Mouse (Mus musculus) kidney, adult 2 months (tissue): ENCODE measurements around the gene Gpr19.

Experiments used
- CTCF ChIP-seq: fragments of 200-500 bp; conservative IDR thresholded peaks from 2 replicates; pipeline ENCODE4 v1.5.1; 2011; ENCODE audit warnings: low read depth, mild to moderate bottlenecking, control low read depth, low read length, moderate library complexity, mixed read lengths; ENCODE audit not compliant: insufficient read depth, insufficient read length
- POLR2A ChIP-seq: fragments of 200-500 bp; IDR thresholded peaks from one replicate; pipeline ENCODE4 v1.6.1; 2011; ENCODE audit warnings: low read depth, low read length, control low read depth

DNA sequence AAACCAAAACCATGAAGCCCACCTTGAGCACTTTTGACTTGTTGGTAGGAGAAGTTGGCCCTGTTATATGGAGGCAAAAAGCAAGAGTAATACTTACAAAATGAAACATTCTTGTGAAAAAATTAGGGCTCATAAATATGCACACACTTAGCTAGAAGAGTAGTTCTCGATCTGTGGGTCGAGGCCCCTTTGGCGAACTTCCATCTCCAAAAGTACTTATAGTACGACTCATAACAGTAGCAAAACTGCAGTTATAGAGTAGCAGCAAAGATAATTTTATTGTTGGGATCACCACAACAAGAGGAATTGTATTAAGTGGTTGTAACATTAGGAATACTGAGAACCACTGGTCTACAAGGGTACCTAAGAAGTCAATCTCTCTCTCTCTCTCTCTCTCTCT, 41.4 kb upstream of the Gpr19 start:
- TF ChIP-seq CTCF (no peak), POLR2A (no peak)
